Mouse (Mus musculus) cerebellum, adult 9-10 months (tissue): Measurements from ENCODE around the gene Cnpy4.
A peak's percentile ranks its signal among the peaks of the same experiment; 100 is the strongest.
"Not testable (repeated sequence)": the region's sequence is repeated elsewhere in the genome, so short reads cannot be mapped to it uniquely, and the experiment has no call there.

Experiments
- DNase-seq: peaks from one replicate; pipeline ENCODE4 v3.0.0; 2022

The Cnpy4 gene

GRCm38 (mm10) chr5:138207253-138207652, 20.0 kb downstream of the Cnpy4 start:
- DNase-seq = no peak

- no peak for DNase-seq
Measured at GRCm38 (mm10) chr5:138207873-138208272, 20.6 kb downstream of the Cnpy4 start.

GRCm38 (mm10) chr5:138216632-138217031, 29.3 kb downstream of the Cnpy4 start:
- DNase-seq = not testable (repeated sequence)

- no peak for DNase-seq
Measured at GRCm38 (mm10) chr5:138219864-138220263, 32.6 kb downstream of the Cnpy4 start.

GRCm38 (mm10) chr5:138222111-138222510, 34.8 kb downstream of the Cnpy4 start:
- peak; percentile 64 for DNase-seq

GRCm38 (mm10) chr5:138223287-138223686, 36.0 kb downstream of the Cnpy4 start:
- no peak for DNase-seq

GRCm38 (mm10) chr5:138225700-138226099, 38.4 kb downstream of the Cnpy4 start, which contains the start of gene Nxpe5:
Nxpe5 (plus strand) TSS chr5:138225898.
- DNase-seq = no peak

GRCm38 (mm10) chr5:138226491-138226890, 39.2 kb downstream of the Cnpy4 start:
- DNase-seq = no peak

GRCm38 (mm10) chr5:138227367-138227766, 40.1 kb downstream of the Cnpy4 start:
- no peak for DNase-seq

GRCm38 (mm10) chr5:138228026-138228425, 40.7 kb downstream of the Cnpy4 start:
- DNase-seq = no peak

- no peak for DNase-seq
Measured at GRCm38 (mm10) chr5:138229511-138229910, 42.2 kb downstream of the Cnpy4 start.

GRCm38 (mm10) chr5:138233778-138234177, 46.5 kb downstream of the Cnpy4 start:
- no peak for DNase-seq

- no peak for DNase-seq
Measured at GRCm38 (mm10) chr5:138234224-138234623, 46.9 kb downstream of the Cnpy4 start.

GRCm38 (mm10) chr5:138241511-138241910, 54.2 kb downstream of the Cnpy4 start:
- no peak for DNase-seq
